Mouse (Mus musculus) cerebellum, adult 18-20 months (tissue): ENCODE results near the gene Klhl7.
A peak's percentile ranks its signal among the peaks of the same experiment; 100 is the strongest.

Experiments used
- DNase-seq, 2 experiments: peaks; one replicate each; pipeline ENCODE4 v3.0.0; 2021

The Klhl7 gene

DNA sequence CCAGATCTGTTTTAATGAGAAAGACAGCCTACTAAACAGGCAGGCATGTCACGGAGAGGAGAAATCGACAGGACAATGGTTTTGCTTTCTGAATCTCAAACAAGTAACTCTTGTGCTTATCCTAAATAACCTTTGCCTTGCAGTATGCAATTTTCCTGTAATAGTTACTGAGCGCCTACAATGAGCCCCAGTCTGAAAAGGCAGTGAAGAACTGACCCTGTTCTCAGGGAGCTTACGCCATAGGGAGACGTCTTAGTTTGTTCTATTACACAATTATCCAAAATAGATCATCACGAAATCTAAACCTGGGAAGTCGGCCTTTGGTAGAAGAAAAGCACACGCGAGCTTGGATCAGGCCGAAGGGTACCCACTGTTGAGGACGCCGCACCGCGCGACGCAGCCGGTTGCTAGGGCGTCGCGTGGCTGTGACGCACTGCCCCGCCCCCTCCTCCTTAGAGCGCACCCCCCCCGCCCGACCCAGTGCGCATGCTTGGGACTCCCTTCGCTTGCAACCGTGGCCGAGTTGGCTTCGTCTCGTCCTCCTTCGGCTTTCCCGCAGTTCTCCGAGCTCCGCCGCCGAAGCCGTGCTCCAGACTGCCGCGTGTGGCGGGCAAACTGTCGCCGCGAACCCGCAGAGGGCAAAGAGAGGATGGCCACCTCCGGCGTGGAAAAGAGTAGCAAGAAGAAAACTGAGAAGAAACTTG lies at the start of gene Klhl7:
TSS of gene Klhl7 (plus strand) at position 500 of the 704 bp plus-strand sequence.
- DNase-seq: peak; percentile 87 to 92

DNA sequence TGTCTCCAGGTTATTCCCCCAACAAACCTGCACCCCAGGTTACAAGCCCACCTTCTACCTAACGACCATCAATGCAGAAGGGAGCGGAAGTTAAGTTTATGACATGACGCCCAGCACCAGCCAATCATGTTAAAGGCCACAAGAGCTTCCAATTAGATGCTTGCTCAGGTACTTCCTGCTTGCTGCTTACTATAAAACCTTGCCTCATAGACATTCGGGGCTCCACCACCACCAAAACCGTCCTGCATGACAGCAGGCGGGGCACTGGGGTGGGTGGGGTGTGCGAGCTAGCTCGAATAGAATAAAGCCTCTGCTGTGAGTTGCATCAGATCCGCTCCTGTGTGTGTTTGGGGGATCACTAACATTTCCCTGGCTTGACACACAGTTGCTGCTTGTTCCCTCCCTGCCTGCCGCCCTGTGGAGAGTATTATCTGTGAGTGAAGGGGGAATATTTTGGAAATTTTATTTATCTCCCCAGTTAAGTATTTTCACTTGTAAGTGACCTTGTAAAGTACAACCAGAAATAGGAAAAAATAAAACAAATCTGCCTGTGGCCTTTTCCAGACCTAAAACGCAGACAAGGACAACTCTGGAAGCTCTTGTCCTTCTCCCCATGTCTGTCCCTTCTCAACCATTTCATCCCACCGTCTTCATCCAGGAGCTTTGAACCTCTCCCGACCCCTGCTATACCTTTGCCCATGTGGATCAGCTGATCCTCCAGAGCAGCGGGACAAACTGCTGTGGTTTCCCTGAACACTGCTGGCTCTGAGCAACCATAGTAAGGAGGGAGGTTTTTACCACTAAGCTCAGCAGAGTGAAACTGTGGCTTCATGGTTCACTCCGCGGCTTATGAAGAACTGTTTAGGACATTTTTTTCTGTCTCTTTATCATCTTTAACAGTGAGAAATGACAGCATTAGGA lies 48.4 kb upstream of the Klhl7 start:
- DNase-seq: no peak

DNA sequence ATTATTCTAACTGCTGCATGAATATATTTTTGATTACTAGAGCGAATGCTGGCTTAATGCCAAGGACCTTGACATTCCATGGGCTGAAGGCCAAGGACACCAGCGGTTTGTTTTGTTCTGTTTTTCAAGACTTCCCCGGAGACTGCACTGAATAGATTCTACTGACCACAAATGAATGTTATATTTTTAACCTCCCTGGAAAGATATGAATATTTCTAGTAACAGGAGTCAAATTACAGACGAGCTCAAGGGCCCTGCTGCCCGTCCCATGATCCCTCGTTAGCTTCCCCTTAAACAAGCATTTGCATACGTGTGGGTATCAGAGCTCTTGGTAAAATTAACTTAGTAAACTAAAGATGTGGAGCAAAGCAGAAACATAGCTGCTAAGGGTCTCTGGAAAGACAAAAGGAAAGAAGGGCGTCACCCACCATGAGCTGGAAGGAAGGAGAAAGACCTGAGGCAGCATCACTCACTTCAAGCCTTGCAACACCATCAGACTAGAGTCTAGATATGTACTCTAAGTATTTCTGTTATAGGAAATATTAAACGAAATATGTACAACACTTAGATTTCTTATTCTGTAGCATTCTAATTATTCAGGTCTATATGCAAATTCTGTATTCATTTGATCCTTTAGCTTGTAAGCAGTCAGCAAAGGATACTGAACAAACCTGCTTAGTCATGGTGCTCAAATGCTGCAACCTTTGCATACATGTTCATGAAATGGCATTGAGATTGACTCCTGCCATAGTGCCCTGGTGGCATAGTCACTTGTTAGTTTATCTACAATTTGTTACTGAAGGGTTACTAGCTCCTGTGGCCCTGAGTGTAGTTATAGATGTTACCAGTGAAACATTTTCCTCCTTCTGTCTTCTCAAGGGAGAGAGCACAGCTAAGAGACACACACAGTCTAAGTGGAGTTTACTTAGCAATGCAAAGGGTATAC lies 46.9 kb upstream of the Klhl7 start:
- no peak for DNase-seq

DNA sequence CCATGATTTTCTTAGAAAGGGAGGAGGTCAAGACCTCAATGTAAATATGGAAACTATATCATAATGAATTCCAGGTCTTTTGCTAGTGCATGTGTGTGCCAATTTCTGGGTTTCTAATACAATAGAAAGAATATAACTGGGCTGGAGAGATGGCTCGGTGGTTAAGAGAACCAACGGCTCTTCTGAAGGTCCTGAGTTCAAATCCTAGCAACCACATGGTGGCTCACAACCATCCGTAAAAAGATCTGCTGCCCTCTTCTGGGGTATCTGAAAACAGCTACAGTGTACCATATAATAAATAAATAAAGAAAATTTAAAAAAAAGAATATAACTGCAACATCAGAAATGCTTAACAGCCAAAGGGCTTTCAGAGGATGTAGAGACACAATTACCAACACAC lies 46.0 kb upstream of the Klhl7 start:
- no peak for DNase-seq

DNA sequence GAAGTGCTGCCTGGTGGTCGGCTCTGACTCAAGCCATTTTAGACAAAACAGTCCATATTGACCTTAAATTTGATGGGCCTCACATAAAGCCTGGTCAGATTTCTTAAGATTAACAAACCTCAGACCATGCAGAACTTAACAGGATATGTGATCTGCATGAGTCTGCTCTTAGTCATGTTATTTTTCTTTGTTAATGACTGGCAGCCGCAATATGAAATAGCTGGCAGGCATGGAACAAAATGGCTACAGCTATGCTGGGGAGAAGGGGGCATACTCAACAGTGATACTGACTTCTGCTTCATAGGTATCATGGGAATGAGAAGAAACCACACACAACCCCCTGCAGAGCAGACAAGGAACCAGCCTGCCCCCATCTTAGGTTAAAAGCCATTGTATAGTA lies 43.5 kb upstream of the Klhl7 start:
- DNase-seq: no peak

DNA sequence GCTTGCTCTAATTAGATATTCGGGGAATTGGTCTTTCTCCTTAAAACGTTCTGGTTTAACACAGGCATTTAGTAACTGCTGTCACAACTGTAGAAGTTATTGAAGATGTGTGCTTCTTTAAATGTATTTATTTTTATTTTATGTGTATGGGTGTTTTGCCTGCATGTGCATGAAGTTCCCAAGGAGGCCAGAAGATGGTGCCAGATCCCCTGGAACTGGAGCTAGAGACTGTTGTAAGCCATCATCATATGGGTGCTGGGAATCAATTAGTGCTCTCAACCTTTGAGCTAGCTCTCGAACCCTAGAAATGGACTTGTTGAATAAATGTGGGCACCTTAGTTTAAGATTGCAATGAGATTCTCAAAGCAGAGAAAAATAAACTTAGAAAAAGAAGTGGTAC lies 42.8 kb upstream of the Klhl7 start:
- no peak for DNase-seq

DNA sequence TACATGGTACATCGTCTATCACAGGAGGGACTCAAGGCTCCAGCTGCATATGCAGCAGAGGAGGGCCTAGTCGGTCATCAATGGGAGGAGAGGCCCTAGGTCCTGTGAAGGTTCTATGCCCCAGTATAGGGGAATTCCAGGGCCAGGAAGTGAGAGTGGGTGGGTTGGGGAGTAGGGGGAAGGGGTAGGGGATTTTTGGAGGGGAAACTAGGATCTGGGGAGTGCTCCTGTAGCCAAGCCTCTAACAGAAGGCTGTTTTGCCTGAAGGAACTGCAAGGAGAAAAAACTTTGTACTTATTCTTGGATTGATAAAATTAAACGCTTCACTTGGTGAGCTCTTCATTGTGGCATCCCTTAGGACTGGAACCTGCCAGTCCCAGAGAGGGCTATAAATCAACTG lies 39.5 kb upstream of the Klhl7 start:
- no peak for DNase-seq

DNA sequence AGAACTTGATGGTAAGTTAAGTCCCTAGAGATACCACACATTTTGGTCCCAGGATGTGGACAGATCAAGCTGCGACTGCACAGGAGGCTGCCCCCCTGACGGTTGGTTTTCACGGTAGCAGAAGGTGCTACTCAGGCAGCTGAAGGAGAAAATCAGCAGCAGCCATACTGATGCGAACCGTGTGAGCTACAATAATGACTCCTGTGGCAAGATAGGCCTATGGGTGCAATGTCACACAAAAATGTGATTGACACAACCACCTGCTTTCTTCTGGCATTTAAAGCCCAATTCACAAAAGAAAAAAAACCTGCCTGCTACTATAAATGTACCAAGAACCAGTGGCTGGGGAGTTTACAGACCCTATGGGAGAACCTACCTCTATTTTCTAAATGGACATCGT lies 37.4 kb upstream of the Klhl7 start:
- DNase-seq: no peak

DNA sequence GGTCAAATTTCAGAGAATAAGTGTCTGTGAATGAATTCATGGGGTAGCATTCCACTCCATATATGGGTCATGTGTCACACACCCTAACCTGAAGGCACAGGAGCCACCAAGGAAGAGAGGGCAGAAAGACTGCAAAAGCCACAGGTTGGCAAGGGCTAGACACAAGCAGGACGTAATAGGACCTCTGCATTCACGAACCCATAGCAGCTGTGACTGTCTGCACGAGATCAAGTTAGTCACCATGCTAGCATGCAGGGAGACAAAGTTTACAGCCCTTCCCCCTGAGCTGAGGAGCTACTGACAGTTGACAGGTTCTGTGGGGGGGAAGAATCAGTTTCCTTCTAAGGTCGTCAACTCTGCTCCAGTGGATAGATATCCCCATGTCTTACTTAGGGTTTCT lies 36.9 kb upstream of the Klhl7 start:
- DNase-seq: no peak

DNA sequence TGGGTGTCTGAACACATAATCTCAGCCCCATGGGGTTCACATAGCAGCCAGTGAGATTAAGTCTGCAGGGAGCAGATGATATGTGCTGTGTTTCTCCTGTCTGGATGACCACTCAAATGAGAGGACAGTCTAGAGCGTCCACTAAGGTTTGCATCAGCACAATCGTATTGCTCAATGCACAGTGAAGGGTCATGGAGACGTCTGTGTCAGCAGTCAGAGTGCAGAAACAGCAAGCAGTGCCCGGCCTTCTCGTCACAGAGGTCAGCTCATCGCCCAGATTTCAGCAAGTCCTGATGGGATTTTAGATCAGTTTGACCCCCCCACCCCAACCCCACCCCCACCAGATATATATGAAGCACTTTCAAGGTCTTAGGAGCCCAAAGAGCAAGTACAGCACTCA lies 31.4 kb upstream of the Klhl7 start:
- no peak for DNase-seq

DNA sequence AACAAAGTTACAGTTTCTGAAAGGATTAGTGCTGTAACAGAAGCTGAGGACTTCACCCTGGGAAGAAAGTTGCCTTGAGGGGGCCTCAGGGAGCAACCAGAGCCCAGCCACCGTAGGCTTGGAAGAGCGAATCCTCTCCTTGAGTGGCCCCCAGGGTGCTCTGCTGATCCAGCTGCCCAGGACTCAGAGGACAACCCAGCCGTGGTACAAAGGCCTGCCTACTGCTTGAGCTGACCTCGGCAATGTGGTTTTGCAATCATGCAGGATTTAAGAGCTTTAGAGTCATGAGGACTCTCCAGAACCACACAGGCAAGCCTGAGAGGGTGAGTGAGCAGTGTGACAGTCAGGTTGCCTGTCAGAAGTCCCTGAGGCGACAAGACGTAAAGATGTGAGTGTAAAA lies 28.4 kb upstream of the Klhl7 start:
- DNase-seq: no peak

DNA sequence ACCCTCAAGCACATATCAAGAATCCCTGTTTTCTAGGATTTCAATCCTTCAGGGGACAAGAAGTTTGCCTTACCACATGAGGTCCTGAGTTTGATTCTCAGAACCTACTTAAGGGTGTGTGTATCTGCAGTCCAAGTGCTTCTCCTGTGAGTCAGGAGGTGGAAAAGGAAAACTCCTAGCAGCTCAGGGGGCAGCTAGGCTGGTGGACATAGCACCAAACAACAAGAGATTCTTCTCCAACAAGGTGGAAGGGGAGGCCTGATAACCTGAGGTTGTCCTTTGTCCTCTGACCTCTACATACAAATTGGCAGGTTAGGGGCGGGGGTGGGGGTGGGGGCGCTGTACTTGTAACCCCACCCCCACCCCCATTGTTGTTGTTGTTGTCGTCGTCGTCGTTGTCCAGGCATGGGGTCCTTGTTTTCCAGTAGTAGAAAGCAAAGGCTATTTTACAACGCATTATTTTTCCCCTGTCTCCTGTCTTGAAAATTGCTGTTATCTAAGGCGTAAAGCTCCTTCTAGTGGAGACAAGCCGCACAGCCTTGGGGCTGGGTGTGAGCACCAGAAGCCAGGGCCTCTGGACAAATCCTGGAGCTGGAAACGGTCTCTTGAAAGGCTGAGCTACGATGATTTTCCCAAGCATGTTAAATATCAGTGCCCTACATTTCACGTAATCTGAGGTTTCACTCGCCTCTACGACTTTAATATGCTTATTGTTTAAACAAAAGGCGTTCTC lies 23.3 kb upstream of the Klhl7 start:
- DNase-seq: peak; percentile 73 to 79

DNA sequence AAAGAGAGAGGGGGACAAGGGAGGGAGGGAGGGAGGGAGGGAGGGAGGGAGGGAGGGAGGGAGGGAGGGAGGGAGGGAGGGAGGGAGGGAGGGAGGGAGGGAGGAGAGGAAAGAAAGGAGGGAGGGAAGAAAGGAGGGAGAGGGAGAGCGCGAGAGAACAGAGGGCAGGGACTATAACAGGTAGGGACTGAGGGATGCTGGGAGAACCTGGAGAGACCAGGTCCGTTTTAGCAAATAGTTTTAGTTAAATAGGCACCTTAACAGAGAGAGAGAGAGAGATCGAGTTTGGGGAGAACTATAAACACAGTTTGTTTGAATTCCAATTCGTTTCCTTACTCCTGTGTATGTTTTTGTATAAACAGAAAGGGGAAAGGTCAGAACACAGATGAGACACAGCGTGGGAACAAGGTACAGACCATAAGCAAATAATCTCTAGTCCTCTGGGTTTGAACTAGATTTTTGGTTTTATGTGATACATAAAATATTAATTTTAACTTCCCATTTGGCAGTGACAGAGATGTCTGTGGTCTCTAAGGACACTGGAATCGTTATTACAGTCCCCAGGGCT lies 22.6 kb upstream of the Klhl7 start:
- DNase-seq: peak in 1 of 2 experiments; percentile 12

DNA sequence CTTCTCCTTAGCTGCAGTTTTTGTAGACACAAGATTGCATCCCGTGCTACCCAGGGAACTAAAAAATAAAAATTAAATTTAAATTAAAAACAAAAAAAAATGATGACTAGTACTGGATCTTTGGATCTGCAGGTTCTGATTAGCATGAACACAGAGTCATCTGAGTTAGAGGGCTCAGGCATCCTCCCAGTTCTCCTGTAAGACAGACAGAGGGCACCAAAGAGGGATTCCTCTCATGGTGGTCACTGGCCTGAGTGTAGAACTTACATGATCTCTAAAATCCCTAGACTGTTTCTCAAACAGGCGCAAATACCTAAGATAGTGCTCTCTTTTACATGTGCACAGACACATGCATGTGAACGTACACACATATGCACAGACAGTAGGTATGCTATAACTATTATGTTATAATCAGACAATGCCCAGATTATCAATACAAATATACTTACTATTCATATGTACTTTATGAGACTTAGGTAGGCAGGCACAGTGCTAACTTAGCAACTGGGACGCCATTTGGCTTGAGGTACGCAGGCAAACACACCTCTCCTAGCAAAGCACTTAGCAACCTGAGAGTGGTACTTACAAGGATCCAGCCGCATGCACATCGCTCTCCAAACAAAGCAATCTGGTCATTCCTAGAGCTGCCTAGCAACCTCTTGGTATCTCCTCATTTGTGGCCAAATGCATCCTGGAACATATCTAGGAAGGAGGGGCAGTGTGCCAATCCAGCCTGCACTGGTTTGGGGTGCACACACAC lies 21.8 kb upstream of the Klhl7 start:
- no peak for DNase-seq

DNA sequence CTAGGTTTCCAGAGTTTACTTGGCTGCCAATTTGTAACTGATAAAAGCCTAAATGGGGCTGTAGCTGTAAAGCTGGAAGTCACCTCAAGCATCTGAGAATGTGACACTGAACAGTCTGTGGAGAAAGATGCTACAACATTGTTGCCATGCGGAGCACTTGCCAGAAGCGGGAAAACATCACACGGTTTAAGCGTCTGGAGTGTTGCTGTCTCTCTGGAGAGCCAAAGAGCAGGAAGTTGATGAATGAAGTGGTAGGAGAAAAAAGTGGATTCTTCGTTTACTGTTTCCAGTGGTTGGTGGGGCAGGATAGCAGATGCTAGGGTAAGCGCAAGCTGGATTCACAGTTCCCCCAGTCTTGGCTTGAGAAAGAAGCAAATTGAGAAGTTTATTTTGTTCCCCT lies 19.6 kb upstream of the Klhl7 start:
- DNase-seq: no peak

DNA sequence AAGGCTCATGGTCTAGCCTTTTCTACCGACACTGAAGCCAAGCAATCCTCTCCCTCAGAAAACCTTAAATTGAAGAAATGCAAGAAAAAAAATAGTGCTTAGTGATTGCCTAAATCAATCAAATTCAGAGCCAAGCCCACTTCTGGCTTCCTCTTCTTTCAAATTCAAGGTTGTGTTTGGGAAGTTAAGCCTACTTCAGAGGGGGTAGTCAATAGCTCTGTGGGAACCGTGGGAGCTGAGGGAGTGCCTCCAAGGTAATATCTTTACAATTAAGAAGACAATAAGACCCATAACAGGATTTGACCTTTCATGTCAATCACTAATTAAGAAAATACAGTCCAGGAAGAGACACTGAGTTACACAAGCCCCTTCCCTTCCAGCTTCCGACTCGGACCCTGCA lies 15.6 kb upstream of the Klhl7 start:
- no peak for DNase-seq

DNA sequence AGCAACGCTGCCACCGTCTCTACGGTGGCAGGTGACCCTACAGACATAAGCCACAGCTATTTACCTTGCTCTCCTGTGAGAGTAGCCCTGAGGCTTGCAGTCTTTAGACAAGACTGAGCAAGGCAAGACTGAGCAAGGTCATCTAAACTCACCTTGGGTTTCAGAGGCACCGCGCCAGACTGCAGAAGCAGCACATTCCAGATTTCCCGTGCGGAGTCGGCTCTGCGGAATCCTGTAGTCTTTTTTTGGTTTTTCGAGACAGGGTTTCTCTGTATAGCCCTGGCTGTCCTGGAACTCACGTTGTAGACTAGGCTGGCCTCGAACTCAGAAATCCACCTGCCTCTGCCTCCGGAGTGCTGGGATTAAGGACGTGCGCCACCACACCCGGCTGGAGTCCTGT lies 14.2 kb upstream of the Klhl7 start:
- DNase-seq: no peak

DNA sequence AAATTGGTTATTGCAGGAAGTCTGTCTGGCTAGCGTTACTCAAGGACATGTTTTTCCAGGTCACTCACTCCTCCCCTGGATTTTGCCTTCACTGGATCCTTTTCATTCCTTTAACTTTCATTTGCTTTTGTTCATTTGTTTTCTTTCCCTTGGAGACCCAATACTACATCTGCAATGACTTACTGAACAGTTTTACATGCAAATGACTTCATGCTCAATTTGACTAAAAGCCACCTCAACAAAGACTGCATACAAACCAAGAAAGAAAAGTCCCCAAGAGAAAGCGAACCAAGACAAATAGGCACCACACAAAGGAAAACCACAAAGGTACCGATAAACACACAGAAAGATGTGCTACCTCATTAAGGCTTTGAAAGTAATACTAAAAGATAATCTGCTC lies 13.5 kb upstream of the Klhl7 start:
- DNase-seq: no peak

DNA sequence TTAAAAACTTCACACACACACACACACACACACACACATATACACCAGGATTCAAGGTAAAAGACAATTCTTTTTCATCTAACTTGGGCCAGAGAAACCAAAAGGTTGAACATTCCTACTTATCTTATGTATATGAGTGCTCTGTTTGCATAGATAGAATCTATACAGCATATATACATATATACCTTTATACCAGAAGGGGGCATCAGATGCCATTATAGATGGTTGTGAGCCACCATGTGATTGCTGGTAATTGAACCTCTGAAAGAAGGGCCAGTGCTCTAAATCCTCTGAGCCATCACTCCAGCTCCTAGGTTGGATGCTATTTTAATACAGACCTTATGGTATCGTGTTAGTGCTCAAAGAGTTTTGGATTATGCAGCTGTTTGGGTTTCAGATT lies 12.0 kb upstream of the Klhl7 start:
- DNase-seq: no peak

DNA sequence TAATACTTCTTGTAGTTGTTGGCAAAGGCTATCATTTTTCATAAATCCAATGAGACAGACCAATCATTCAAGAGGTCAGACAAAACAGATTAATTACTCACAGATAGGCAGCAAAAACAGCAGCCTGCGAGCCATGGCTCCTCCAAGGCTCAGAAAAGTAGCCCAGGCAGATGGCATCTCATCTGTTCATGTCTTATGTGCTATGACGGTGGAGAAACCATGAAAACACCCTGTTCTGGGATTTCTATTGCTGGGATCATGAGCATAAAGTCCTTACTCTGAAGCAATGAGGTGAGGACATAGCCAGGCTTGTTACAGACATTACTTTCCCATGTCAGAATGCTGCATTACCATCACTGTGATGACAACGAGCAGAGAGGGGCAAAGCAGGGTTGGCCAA lies 7.9 kb upstream of the Klhl7 start:
- no peak for DNase-seq

DNA sequence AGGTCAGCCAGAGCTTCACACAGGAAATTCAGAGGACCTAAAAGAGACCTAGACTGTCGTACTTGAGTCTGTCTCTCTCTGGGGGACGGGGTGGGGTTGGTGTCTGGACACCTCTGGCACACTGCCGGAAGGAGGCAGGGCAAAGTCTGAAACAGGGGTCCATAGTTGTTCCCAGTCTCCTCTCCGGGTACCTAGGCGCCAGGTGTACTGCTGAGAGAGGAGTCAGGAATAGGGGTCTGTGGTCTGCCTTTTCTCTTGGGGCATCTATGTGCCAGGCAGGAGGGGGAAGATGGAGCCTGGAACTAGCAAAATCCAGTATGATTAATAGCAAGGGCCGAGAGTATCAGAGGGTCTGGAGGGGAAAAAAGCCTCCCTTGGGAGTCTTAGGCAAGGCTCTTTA lies 5.0 kb upstream of the Klhl7 start:
- DNase-seq: no peak
